Mouse (Mus musculus) gastrocnemius, postnatal 10 days (tissue): ENCODE measurements around the gene Axin1. TPM values are rescaled to one million over a fixed set of nuclear protein-coding genes. Genes with fewer than 3 reads are reported as not detected.

Experiments used
- DNase-seq: peaks from one replicate; pipeline ENCODE4 v3.0.0; 2021; ENCODE audit warnings: mixed read lengths
- total RNA-seq, 2 experiments: library from RNA; stranded (reverse); gene quantifications; 2 replicates each; pipeline ENCODE4 v1.2.3; 2021

The Axin1 gene
- total RNA-seq, 2 experiments from 2014 or later, result 19.3 to 23.1 TPM

GRCm38 (mm10) chr17:26240120-26240790 is 101.8 kb downstream of the Axin1 start:
- no peak for DNase-seq

GRCm38 (mm10) chr17:26240990-26241389 is 102.5 kb downstream of the Axin1 start:
- DNase-seq, result no peak

- peak; percentile 71 for DNase-seq
These were observed 105.1 kb downstream of the Axin1 start for GRCm38 (mm10) chr17:26243471-26244100.

- DNase-seq, result peak; percentile 96
These were observed 105.8 kb downstream of the Axin1 start, which contains the start of gene Fam234a for GRCm38 (mm10) chr17:26244101-26244841. TSS of gene Fam234a (minus strand) at chr17:26244242.

Other genes starting within 250 kb of the Axin1 start
- gene Rab40c, start 219.0 kb upstream of the Axin1 start, total RNA-seq, result 10 to 100 TPM in 1 of 2 experiments, 1 to 10 TPM in 1; 9.3 to 12.6 TPM
- gene Pigq, start 193.8 kb upstream of the Axin1 start, total RNA-seq, result 10 to 100 TPM; 38.4 to 39.1 TPM
- not detected for gene Nhlrc4, start 193.7 kb upstream of the Axin1 start, total RNA-seq
- not detected for gene A930017K11Rik, start 186.1 kb upstream of the Axin1 start, total RNA-seq
- gene Capn15, start 152.9 kb upstream of the Axin1 start, total RNA-seq, result 1 to 10 TPM; 6.7 to 8.6 TPM
- gene Rab11fip3, start 69.1 kb upstream of the Axin1 start, total RNA-seq, result 10 to 100 TPM; 37.9 to 41.5 TPM
- 1 to 10 TPM; 5.6 to 6.1 TPM for gene Decr2, start 48.4 kb upstream of the Axin1 start, total RNA-seq
- gene Nme4, start 43.1 kb upstream of the Axin1 start, total RNA-seq, result 1 to 10 TPM; 4.9 to 6.4 TPM
- 1 to 10 TPM; 1.3 to 1.7 TPM for gene Tmem8, start 25.4 kb upstream of the Axin1 start, total RNA-seq
- 10 to 100 TPM; 48.4 to 52.3 TPM for gene Mrpl28, start 15.2 kb upstream of the Axin1 start, total RNA-seq
- under 1 TPM in 1 of 2 experiments, not detected in 1; 0.16 TPM for gene Pdia2, start 60.4 kb downstream of the Axin1 start, total RNA-seq
- gene Rgs11, start 64.3 kb downstream of the Axin1 start, total RNA-seq, result 1 to 10 TPM in 1 of 2 experiments, under 1 TPM in 1; 0.94 to 1.9 TPM
- 1 to 10 TPM; 3.5 to 4.8 TPM for gene Arhgdig, start 69.1 kb downstream of the Axin1 start, total RNA-seq
- 10 to 100 TPM; 45.8 to 59.0 TPM for gene Fam234a, start 105.6 kb downstream of the Axin1 start, total RNA-seq
- 10 to 100 TPM; 18.5 to 30.0 TPM for gene Luc7l, start 114.2 kb downstream of the Axin1 start, total RNA-seq